Mouse (Mus musculus) cerebellum, postnatal 14 days (tissue): ENCODE results near the gene 1700086D15Rik.

Experiments
- DNase-seq, 2 experiments: peaks; one replicate each; pipeline ENCODE4 v3.0.0; 2021; ENCODE audit warnings: mixed read lengths in 2 of 2

1700086D15Rik gene

GRCm38 (mm10) chr11:65159791-65160190 lies at the start of gene 1700086D15Rik:
Gene 1700086D15Rik (minus strand): TSS chr11:65159891.
- DNase-seq: no peak

- DNase-seq: no peak
Measured at GRCm38 (mm10) chr11:65209441-65209840, 49.8 kb upstream of the 1700086D15Rik start.

- DNase-seq: peak; percentile 30 to 39
Measured at GRCm38 (mm10) chr11:65205306-65205705, 45.6 kb upstream of the 1700086D15Rik start.

GRCm38 (mm10) chr11:65204651-65205050 lies 45.0 kb upstream of the 1700086D15Rik start:
- DNase-seq: no peak

GRCm38 (mm10) chr11:65203020-65203419 lies 43.3 kb upstream of the 1700086D15Rik start:
- DNase-seq: no peak

GRCm38 (mm10) chr11:65202236-65202635 lies 42.5 kb upstream of the 1700086D15Rik start:
- no peak for DNase-seq

GRCm38 (mm10) chr11:65198026-65198425 lies 38.3 kb upstream of the 1700086D15Rik start:
- no peak for DNase-seq

- DNase-seq: peak; percentile 92 to 93
Measured at GRCm38 (mm10) chr11:65197280-65197679, 37.6 kb upstream of the 1700086D15Rik start.

GRCm38 (mm10) chr11:65186974-65187373 lies 27.3 kb upstream of the 1700086D15Rik start:
- DNase-seq: no peak

- DNase-seq: no peak
Measured at GRCm38 (mm10) chr11:65185114-65185513, 25.4 kb upstream of the 1700086D15Rik start.

GRCm38 (mm10) chr11:65170121-65170750 lies 10.5 kb upstream of the 1700086D15Rik start:
- DNase-seq: no peak

GRCm38 (mm10) chr11:65162767-65163120 lies 3.1 kb upstream of the 1700086D15Rik start, which contains the start of gene Arhgap44:
Gene Arhgap44 (minus strand): TSS chr11:65162961.
- peak; percentile 82 to 87 for DNase-seq

- DNase-seq: peak; percentile 73 to 81
Measured at GRCm38 (mm10) chr11:65161881-65162766, 2.4 kb upstream of the 1700086D15Rik start.

GRCm38 (mm10) chr11:65160991-65161880 lies 1.5 kb upstream of the 1700086D15Rik start:
- DNase-seq: peak; percentile 54 to 62

- DNase-seq: no peak
Measured at GRCm38 (mm10) chr11:65158658-65158990, 1.1 kb downstream of the 1700086D15Rik start.

- DNase-seq: peak in 1 of 2 experiments; percentile 50
Measured at GRCm38 (mm10) chr11:65157966-65158657, 1.6 kb downstream of the 1700086D15Rik start.

GRCm38 (mm10) chr11:65153006-65153405 lies 6.7 kb downstream of the 1700086D15Rik start:
- peak; percentile 15 to 37 for DNase-seq

GRCm38 (mm10) chr11:65148441-65148840 lies 11.2 kb downstream of the 1700086D15Rik start:
- no peak for DNase-seq

- no peak for DNase-seq
Measured at GRCm38 (mm10) chr11:65142838-65143417, 16.8 kb downstream of the 1700086D15Rik start.

- DNase-seq: no peak
Measured at GRCm38 (mm10) chr11:65139030-65139429, 20.7 kb downstream of the 1700086D15Rik start.

GRCm38 (mm10) chr11:65137145-65137652 lies 22.5 kb downstream of the 1700086D15Rik start:
- DNase-seq: no peak
